Mouse (Mus musculus): ENCODE data around the gene Pias1.
"Not testable (repeated sequence)": the region's sequence is repeated elsewhere in the genome, so short reads cannot be mapped to it uniquely, and the experiment has no call there.

Gene Pias1

DNA sequence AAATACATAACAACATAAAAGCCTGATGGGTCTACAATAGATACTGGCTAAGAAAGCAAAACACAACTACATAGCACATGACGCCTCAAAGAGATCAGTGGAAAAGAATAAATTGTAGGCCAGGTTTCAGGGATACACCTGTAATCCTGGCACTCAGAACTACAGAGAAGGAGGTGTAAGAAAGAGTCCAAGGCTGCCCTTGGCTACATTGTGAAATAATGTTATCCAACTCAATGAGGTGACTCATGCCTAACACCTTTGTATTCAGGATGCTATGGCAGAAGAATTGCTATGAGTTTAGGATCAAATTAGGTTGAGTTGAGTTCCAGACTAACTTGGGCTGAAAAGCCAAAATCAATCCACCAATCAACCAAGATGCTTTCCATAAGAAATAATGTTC, 43.7 kb downstream of the Pias1 start:
- no peak for DNase-seq (ENCODE audit: low read depth, low spot score)

DNA sequence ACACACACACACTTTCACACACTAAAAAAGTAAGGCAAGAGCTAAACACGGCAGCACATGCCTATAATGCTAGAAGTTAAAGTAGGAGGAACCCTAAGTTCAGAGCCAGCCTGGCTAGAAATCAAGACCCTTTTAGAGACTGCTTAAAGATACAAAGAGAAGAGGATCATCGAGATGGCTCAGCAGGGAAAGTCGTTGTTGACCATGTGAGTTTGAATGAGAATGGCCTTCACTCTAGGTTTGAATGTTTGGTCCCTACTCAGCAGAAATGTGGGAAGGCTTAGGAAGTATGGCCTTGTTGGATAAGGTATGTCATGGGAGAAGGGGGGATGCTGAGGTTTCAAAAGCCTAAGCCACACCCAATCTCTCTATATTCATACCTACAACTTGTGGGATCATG, 46.8 kb downstream of the Pias1 start:
- no peak for DNase-seq (ENCODE audit: low read depth, low spot score)

DNA sequence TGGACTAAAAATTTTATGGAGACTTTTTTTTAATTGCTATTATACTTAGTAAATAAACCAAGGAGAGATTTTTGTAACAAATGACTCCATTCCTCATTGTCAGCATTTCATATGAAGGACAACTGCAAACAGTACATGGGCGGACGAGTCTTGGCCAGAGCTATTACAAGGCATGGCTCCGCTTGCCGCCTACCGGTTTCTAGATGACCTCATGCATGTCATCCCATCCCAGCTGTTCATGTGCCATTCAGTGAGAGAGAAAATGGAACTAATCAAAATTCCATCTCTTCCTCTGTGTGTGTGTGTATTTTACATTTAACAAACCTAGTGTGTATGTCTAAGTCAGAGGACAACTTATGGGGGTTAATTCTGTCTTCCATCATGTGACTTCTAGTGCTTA, 51.9 kb downstream of the Pias1 start:
- DNase-seq (ENCODE audit: low read depth, low spot score), result no peak

DNA sequence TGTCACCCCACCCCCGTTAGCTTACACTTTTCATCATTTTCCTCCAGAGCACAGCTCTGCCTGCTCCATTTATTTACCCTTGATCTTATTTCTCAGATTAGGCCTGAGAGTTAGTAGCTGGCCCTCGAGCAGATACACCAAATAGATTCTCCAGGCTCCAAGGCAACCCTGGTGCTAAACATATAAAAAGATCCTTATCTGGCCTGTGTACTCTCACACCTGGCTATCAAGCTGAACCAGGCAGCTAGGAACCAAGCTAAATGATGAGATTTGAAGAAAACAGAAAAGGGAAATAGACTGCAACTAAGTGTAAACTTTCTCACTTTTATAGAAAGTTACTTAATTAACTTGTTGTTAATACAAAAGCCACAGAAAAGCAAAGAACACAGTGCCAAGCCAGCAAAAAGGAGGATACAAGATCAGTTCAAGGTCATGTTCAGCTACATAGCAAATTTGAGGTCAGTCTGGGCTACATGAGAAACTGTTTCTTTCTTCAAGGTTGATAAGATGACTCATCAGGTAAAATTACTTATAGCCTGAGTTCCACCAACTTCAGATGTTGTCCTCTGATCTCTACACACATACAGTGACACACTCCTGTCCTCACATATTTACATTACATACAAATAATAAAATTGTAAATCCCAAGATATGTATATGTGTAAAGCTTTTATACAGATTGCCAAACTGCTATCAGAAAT, 52.9 kb downstream of the Pias1 start:
- DNase-seq (ENCODE audit: low read depth, low spot score), result no peak

DNA sequence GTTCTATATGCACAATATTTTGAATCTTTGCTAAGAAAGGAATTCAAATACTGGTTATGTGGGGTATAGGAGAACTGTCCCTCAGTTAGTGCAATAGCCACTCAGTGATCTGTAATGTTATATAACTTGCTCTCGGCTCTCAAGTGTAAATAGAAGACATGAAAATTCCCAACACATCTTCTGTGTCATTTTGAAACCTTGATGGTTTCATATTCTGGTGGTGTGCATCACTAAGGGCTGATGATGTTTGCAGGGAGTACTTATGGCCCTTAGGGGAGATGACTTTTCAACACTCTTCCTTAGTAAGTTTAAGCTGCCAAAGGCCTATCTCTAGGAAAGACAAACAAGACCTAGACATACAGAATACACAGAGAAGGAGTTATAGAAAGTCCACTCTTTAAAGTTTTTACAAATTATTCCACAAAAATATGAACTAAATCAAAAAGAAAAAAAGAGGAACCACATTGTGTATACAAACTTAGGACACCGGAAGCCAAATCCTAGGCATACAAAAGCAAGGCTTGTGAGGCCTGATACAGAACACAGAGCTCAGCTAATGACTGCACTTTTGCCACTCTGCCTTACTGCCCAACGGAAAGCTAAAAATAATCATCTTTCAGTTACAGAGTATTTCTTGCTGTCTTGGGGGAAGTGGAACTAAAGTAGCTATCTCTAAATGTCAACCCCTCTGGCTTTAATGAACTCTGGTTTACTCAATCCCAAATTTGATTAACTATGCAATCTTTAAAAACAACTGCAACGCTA, 55.0 kb downstream of the Pias1 start:
- no peak for DNase-seq (ENCODE audit: low read depth, low spot score)

DNA sequence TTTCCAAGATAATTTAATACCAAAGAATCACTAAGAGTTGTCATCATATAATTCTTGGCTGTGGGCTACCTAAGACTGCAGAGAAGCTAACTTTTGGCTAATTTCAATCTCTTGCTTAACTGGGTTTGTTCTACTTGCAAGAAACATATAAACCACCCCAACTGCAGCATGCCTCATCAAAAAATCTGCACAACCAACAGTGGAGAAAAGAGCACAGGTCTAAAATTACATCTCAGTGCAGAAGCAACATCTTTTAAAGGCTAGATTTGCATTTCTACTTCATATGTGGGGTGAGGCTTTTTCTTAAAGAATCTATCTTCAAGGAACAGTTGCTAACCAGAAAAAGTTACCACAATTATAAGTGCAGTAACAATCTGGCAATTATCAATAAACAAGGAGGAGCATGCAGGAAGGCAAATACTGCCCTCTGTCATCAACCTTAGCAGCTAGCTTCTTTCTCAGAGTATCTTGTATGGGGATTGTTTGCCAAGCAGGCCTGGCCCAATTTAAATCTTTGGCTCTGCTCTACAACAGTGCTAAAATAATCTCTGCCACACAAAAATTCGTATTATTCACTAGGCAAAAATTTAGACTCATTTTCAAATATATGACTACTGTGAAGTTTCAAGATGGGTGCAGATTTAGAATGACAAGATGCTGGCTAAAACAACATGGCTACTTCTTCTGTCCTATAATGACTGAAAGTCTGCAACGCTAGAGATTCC, 62.7 kb downstream of the Pias1 start:
- DNase-seq (ENCODE audit: low read depth, low spot score), result no peak

DNA sequence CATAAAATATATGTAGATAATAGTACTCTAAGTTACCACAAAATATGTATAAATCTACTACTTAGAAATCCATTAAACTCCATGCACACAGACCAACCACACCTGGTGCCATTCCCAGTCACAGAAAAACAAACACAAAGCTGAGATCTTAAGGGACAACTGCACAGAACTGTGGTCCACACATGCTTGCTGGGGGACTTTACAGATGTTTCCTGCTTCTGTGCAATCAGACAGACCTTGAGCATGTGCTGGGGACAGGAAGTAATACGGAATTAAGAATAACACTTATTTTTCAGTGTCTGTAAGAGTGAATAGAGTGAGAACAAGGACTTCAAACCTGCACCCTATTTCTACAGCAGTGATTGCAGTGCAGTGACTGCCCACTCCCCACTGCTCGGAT, 66.8 kb downstream of the Pias1 start:
- DNase-seq (ENCODE audit: low read depth, low spot score), result no peak

DNA sequence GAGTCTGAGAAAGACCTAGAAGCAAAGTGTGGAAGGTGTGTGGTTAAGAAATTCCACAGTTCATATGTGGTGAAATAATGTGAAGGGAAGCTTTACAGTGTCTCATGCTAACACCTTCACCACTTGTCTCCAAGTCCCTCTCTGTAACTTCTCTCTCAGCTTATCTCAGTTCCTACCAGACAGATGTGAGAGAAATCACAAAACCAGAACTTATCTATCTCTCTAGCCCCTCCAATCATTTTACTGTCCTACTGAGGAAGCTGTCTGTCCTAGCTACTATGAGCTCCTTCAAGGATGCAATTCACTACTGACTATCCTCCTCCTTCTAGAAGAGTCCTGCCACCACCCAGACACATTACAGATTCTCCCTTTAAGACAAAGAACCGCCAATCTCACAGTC, 70.7 kb downstream of the Pias1 start:
- DNase-seq (ENCODE audit: low read depth, low spot score), result no peak

DNA sequence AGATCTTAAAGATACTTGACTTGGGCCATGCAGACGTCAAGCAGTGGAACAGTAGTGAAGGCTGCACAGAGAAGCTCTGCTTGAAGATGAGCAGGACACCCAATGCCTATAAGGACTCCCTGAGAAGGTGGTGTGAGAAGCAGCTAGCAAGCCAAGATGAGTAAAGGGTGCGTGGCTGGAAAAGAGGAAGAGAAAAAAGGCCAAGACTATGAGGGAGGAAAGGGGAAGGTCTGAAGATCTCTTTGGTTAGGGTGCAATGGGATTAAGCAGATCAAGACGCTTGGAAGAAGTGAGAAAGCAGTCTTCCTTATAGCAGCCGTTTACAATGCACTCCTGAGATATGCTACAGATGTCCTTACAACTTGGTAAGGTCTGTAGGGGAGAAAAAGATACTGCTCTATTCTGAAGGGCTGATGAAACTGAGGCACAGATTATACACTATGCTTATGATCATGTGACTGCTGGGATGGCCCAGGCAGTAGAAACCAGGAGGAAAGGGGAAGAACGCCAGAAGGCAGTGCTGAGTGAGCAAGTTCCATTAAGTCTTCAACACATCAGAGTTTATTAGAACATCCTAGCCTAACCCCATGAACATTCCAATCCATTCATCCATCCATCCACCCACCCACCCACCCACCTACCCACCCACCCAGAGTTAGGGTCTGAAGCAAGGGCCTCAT, 74.2 kb downstream of the Pias1 start:
- no peak for DNase-seq (ENCODE audit: low read depth, low spot score)

DNA sequence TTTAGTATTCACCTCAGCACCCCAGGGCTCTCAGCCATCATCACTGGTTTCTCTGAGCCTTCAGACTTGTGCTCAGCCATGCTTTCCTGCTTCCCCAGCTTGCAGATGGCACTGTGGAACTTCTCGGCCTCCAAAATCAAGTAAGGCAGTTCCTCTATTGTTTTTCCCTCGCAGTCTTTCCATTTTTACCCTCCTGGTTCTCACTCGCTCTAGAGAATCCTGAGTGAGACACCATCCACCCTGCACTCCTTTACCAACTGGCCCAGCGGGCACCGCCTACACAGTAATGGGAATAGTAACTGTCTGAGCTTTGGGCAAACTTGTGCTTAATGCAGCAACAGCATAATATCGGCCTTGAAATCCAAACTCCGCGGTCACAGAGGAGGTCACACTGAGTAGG, 82.7 kb downstream of the Pias1 start:
- DNase-seq (ENCODE audit: low read depth, low spot score), result no peak

DNA sequence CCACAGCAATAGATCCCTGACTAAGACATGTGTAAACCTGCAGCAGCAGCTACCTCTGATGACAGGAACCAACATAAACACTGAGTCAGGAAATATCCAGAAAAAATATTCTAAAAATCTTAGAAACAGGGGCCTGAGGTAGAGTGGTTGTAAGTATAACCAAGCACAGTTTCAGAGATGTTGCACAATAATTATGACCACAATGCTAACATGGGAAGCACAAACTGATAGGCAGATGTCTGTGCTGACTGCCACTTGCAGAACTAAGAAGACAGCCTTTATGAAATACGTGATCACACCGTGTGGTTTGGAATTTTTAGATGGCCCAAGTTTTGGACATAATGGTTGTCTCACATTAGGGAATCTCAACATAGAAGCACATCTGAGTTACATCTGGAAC, 83.9 kb downstream of the Pias1 start:
- no peak for DNase-seq (ENCODE audit: low read depth, low spot score)

DNA sequence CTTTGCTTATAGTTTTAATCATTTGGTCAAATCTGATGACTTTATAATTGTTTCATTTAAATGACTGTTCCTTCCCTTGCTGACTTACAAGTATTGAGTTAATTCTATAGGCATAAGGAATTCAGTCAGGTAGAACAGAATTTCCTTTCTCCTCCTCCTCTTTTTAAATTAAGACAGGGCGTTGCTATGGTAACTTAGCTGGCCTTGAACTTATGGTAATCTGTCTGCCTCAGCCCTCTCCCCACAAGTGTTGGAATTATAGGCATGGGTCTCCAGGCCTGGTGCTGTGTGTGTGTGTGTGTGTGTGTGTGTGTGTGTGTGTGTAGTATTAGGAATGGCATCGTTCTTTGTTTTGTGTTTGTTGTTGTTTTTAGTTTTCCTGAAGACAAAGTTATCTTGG, 86.0 kb downstream of the Pias1 start:
- DNase-seq (ENCODE audit: low read depth, low spot score), result no peak

DNA sequence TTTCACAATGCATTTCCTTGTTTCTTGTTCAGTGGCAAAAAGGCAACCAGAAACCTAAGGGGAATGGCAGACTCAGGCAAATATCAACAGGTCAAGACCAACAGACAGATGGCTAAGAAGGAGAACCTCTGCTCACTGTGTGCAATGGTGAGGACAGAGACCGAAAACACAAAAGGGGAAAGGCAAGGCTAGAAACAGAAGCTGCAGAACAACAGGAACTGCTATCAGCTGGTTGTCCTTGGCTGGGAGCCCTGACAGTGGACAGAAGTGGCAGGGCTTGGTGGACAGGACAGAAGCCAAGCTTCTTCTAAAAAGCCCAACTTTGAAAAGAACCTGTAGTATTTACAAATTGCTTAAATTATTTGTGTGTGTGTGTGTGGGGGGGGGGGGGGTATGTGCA, 93.2 kb downstream of the Pias1 start:
- no peak for DNase-seq (ENCODE audit: low read depth, low spot score)

DNA sequence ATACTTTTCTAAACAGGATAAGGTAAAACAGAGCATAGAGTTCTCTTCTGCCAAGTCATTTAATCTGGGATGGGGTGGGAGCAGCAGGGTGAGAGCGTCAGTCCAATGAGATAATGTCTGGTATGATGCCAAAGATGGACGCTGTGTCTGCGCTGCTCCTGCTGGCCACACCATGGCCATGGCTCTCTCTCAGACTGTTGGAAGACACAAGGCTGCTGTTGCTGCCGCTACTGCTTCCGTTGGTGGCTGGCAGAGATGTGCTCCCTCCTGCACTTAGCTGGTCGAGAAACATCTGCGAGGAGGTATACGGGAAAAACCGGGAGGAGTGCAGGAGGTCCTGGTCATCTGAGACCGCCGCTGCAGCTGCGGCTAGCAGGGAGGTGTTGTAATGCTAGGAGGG, 105.9 kb downstream of the Pias1 start:
- no peak for DNase-seq (ENCODE audit: low read depth, low spot score)

DNA sequence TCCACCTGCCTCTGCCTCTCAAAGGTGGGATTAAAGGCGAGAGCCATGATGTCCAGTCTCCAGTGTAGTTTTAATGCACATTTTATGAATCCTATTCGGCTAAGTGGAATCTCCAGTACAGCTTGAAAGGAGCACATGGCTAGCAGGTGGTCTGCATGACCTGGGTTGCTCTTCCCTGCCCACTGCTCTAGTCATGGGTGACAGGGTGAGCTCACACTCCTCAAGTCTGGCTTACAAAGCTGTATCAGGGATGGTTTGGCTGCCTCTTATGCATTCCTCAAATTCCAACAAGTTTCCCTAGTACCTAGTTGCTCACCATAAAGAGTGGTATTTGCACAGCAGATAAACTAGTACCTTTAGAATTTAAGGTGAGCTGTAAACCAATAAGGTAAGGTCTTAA, 109.9 kb downstream of the Pias1 start:
- no peak for DNase-seq (ENCODE audit: low read depth, low spot score)

DNA sequence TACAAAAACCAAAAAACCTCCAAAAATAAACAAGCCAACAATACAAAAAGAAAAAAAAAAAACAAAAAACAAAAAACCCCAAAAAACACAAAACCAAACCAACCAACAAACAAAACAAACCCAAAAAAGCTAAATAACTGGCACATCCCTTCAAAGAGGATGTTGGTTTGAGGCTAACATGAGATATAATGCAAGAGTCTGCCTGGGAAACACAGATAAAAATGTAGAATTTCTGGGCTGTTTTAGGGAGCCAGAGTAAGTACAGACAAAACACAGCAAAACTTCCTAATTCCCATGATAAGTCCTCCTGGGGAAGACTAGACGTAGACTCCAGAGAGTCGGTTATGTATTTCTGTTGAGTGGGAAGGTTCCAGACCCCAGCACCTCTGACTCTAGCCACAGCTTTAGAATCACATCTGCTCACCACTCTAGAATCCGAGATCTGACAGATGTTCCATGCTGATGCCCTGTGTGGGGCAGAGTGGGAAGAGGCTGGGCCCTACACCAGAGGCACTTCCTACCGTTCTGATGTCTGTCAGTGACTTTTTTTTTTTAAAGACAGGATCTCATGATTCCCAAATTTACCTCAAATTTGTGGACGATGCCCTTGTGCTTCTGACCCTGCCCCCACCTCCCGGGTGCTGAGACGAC, 110.6 kb downstream of the Pias1 start:
- DNase-seq (ENCODE audit: low read depth, low spot score), result no peak

DNA sequence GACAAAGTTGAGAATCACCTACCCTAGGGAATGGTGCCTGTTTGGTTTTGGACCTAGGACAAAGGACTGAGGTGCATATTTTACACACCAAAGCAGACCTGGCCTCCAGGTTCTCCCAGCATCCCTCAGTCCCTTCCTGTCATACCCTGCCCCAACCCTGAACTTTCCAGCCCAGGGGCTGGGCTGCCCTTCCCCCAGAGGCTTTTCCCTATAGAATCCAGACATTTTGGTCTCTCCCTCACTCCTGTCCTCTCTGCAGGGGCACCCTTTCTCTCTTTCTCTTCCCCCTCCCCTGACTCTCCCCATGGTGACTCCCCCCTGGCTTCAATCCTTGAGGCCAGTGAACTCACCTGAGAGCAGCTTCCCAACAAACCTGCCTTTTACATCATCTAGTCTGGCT, 117.0 kb downstream of the Pias1 start:
- no peak for DNase-seq (ENCODE audit: low read depth, low spot score)

DNA sequence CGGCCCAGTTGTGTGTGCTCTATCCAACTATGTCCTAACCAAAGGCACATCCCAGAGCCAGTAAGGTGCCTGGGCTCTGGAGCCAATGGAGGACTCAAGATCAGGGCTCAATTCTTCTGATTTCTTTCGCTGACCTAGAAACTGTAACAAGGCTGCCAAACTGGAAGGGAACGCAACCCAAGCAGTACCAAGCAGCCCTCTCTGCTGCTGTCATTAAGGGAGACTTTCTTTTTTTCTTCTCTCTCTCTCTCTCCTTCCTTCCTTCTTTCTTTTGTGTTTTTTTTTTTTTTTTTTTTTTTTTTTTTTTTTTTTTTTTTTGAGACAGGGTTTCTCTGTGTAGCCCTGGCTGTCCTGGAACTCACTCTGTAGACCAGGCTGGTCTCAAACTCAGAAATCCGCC, 118.5 kb downstream of the Pias1 start:
- not testable (repeated sequence) for DNase-seq (ENCODE audit: low read depth, low spot score)

DNA sequence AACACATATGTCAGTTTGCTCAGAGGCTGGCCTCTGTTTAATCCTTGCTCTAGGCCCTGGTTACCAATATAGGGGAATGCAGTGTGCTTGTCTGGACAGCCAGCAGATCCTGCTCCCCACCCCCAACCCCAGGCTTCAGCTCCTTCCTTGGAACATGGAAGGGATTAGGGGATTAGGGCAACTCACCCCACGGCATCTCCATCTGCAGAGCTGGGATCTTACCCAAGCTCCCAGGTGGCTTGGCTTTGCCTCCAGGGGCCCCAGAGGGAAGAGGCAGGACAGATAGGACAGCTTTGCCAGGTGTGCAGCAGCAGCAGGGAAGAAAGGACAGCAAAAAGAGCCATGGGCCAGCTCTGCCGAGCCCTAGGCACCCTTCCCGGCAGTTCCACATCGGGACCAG, 126.9 kb downstream of the Pias1 start:
- no peak for DNase-seq (ENCODE audit: low read depth, low spot score)

DNA sequence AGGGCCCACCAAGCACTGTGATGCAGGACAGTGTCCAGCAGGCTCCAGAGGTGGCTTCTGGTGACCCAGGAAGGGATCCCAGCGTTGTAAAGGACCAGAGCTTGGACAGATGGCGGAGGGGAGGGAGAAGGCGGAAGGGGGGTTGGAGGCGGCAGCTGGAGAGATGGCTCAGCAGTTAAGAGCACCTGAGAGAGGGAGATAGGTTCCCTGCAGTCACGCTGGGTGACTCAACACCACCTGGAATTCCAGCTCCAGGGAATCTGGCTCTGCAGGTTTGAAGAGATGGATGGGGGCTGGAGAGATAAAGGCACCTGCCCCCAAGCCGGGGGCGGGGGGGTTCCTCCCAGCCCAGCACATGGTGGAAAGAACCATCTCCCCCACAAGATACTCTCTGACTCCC, 127.6 kb downstream of the Pias1 start:
- DNase-seq (ENCODE audit: low read depth, low spot score), result not testable (repeated sequence)

DNA sequence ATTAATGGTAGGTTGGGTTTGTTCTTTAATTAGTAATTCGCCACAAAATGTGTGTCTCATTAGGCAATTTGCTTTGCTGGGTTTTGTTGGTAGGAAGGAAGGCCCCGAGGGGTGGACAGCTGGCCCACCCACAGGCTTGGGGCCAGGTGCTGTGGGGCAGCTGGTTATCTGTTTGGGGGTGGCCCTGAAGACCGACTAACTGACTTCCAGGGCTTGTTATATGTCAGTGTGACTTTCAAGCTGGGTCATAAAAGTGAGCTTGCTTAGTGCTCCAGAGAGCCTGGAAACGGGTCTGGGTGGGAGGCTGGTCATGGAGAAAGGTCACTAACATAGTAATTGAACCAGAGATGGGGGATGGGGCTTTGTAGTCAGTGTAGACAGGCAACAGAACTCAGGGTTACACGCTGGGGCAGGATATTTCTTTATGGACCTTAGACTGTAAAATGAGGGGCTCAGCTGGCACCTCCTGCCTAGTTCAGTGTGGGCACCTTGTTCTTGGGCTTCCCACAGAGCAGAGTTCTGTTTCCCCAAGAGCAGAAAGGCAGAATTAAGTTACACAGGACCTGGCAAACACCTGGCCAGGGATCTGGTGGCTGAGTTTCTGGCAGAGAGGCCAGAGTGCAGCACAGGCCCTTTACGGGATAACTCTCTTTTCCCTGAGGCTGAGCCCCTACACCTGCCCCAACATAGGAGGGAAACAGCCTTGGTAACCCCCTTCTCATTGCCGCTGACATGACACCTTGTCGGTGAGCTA, 129.3 kb downstream of the Pias1 start:
- no peak for DNase-seq (ENCODE audit: low read depth, low spot score)
